Mouse (Mus musculus) v-Abl transformed pro-B cells (cell line): ENCODE data around the gene Arf5.

Source experiments
- in situ Hi-C, 2 experiments: fragments of 400-800 bp; cut with MboI; formaldehyde crosslinking; loops; one replicate each; pipeline ENCODE4 v1.15.1; 2025; ENCODE audit not compliant: unreplicated experiment in 2 of 2

Arf5 gene

GRCm38 (mm10) chr6:28423767-28424695, 671 bp downstream of the Arf5 start:
- in situ Hi-C loops = loop anchor here in 1 of 2 experiments (5.0 kb wide), 2 partner anchors 103 to 473 kb away; no protein-coding TSS in a partner anchor

GRCm38 (mm10) chr6:28425019-28425418, 1.7 kb downstream of the Arf5 start:
- in situ Hi-C loops = loop anchor here in 1 of 2 experiments (5.0 kb wide), 1 partner anchor 52 kb away; the partner anchor contains the start of gene Snd1

- in situ Hi-C loops = loop anchor here in 1 of 2 experiments (5.0 kb wide), 1 partner anchor 50 kb away; the partner anchor contains the start of gene Snd1
Observed at GRCm38 (mm10) chr6:28427096-28427839, 3.9 kb downstream of the Arf5 start, which contains the start of gene Fscn3. TSS of gene Fscn3 (plus strand) at chr6:28427789.

- in situ Hi-C loops = loop anchor here in 1 of 2 experiments (5.0 kb wide), 1 partner anchor 49 kb away; the partner anchor contains the start of gene Snd1
Observed at GRCm38 (mm10) chr6:28428290-28428689, 4.9 kb downstream of the Arf5 start, which contains the start of gene Gcc1. TSS of gene Gcc1 (minus strand) at chr6:28428390.

GRCm38 (mm10) chr6:28429870-28430269, 6.5 kb downstream of the Arf5 start:
- in situ Hi-C loops = loop anchor here in 1 of 2 experiments (5.0 kb wide), 1 partner anchor 47 kb away; the partner anchor contains the start of gene Snd1

GRCm38 (mm10) chr6:28430795-28431537, 7.6 kb downstream of the Arf5 start:
- in situ Hi-C loops = no loop called here

- in situ Hi-C loops = no loop called here
Observed at GRCm38 (mm10) chr6:28431538-28431855, 8.1 kb downstream of the Arf5 start.

- in situ Hi-C loops = no loop called here
Observed at GRCm38 (mm10) chr6:28447937-28448336, 24.6 kb downstream of the Arf5 start.

- in situ Hi-C loops = no loop called here
Observed at GRCm38 (mm10) chr6:28449253-28449652, 25.9 kb downstream of the Arf5 start, which contains the start of gene Pax4. TSS of gene Pax4 (minus strand) at chr6:28449353.

GRCm38 (mm10) chr6:28450481-28450880, 27.1 kb downstream of the Arf5 start:
- in situ Hi-C loops = no loop called here

- in situ Hi-C loops = no loop called here
Observed at GRCm38 (mm10) chr6:28450977-28451376, 27.6 kb downstream of the Arf5 start.

GRCm38 (mm10) chr6:28459221-28459668, 35.9 kb downstream of the Arf5 start:
- in situ Hi-C loops = no loop called here

- in situ Hi-C loops = no loop called here
Observed at GRCm38 (mm10) chr6:28460534-28460933, 37.2 kb downstream of the Arf5 start.

- in situ Hi-C loops = no loop called here
Observed at GRCm38 (mm10) chr6:28464630-28465029, 41.3 kb downstream of the Arf5 start.

- in situ Hi-C loops = no loop called here
Observed at GRCm38 (mm10) chr6:28470017-28470602, 46.8 kb downstream of the Arf5 start.

- in situ Hi-C loops = no loop called here
Observed at GRCm38 (mm10) chr6:28470621-28471020, 47.3 kb downstream of the Arf5 start.

- in situ Hi-C loops = no loop called here
Observed at GRCm38 (mm10) chr6:28471284-28472035, 48.1 kb downstream of the Arf5 start.

GRCm38 (mm10) chr6:28474211-28474610, 50.9 kb downstream of the Arf5 start:
- in situ Hi-C loops = no loop called here

GRCm38 (mm10) chr6:28474839-28475238, 51.5 kb downstream of the Arf5 start, which contains the start of gene Snd1:
TSS of gene Snd1 (plus strand) at chr6:28475139.
- in situ Hi-C loops = loop anchor here (5.0 to 25.0 kb wide), 3 partner anchors 48 to 218 kb away; partner anchors contain the start of genes Fscn3 (in 1 of the 2) and Gcc1 (in 1 of the 2)
